Mouse (Mus musculus) CH12.LX (cell line): Measurements from ENCODE around the gene Fhl3. TPM values are rescaled to one million over a fixed set of nuclear protein-coding genes. Genes with fewer than 3 reads are reported as not detected.

ENCODE experiments used
- DNase-seq: peaks from one replicate; pipeline ENCODE4 v3.0.0-alpha.2; 2013; ENCODE audit errors: extremely low read depth
- H3K27ac ChIP-seq: 2 replicates; pipeline ENCODE4 v1.5.1; 2012; ENCODE audit warnings: low read depth, mild to moderate bottlenecking, control low read depth, moderate library complexity; ENCODE audit not compliant: insufficient read depth
- H3K27me3 ChIP-seq: replicated peaks from 2 replicates; pipeline ENCODE3; 2012; ENCODE audit warnings: inconsistent platforms
- H3K36me3 ChIP-seq, 2 experiments: replicated peaks in 1 of 2; 2 replicates each; pipeline versions ENCODE3 to v1.6.1; 2012; ENCODE audit warnings: inconsistent platforms in 1 of 2, low read length in 1 of 2, mild to moderate bottlenecking in 1 of 2, mixed read lengths in 1 of 2, moderate library complexity in 1 of 2; ENCODE audit not compliant: control insufficient read depth in 1 of 2, insufficient read depth in 1 of 2
- H3K4me1 ChIP-seq, 2 experiments: 2 replicates each; pipeline ENCODE4 v1.6.1; 2012; ENCODE audit warnings: inconsistent platforms in 1 of 2, moderate library complexity in 1 of 2; ENCODE audit not compliant: insufficient read depth in 2 of 2, control insufficient read depth in 1 of 2
- H3K4me2 ChIP-seq: 2 replicates; pipeline ENCODE4 v1.6.1; 2012; ENCODE audit warnings: low read depth, mild to moderate bottlenecking, control low read depth; ENCODE audit not compliant: poor library complexity, insufficient read depth, severe bottlenecking
- H3K4me3 ChIP-seq, 3 experiments: fragments of 150-350 bp in 1 of 3; sonication (generic) in 1 of 3; replicated peaks in 1 of 3; 2 replicates each; pipeline versions ENCODE3 to v1.5.1; 2011 to 2012; ENCODE audit warnings: low read depth in 2 of 3, low read length in 2 of 3, mild to moderate bottlenecking in 2 of 3, moderate library complexity in 2 of 3, control low read depth in 1 of 3, improper control_type of control experiment in 1 of 3, inconsistent platforms in 1 of 3, mixed read lengths in 1 of 3; ENCODE audit not compliant: poor library complexity in 1 of 3
- H3K79me2 ChIP-seq: replicated peaks from 2 replicates; pipeline ENCODE4 v1.6.1; 2012; ENCODE audit warnings: mild to moderate bottlenecking, moderate library complexity; ENCODE audit not compliant: control insufficient read depth, poor library complexity, insufficient read depth, severe bottlenecking; ENCODE audit errors: extremely low read depth
- H3K9ac ChIP-seq: 2 replicates; pipeline ENCODE4 v1.6.1; 2012; ENCODE audit warnings: low read depth, mild to moderate bottlenecking, control low read depth, moderate library complexity; ENCODE audit not compliant: insufficient read depth
- H3K9me3 ChIP-seq: replicated peaks from 2 replicates; pipeline ENCODE3; 2012; ENCODE audit warnings: low read length, inconsistent platforms, mixed read lengths
- CHD1 ChIP-seq: IDR thresholded peaks from 2 replicates; pipeline ENCODE4 v1.6.1; 2012; ENCODE audit warnings: low read depth, low read length, improper control_type of control experiment, inconsistent platforms
- CHD2 ChIP-seq: IDR thresholded peaks from 2 replicates; pipeline ENCODE4 v1.6.1; 2011; ENCODE audit warnings: low read length, improper control_type of control experiment
- CTCF ChIP-seq, 2 experiments: IDR thresholded peaks in 1 of 2; conservative IDR thresholded peaks in 1 of 2; 2 replicates each; pipeline ENCODE4 v1.5.1; 2011 to 2012; ENCODE audit warnings: low read depth in 2 of 2, low read length in 2 of 2, improper control_type of control experiment in 1 of 2, inconsistent platforms in 1 of 2, mild to moderate bottlenecking in 1 of 2, moderate library complexity in 1 of 2
- ETS1 ChIP-seq: conservative IDR thresholded peaks from 2 replicates; pipeline ENCODE4 v1.6.1; 2012; ENCODE audit warnings: low read depth, mild to moderate bottlenecking, inconsistent platforms, low read length, improper control_type of control experiment, moderate library complexity
- HCFC1 ChIP-seq: IDR thresholded peaks from 2 replicates; pipeline ENCODE4 v1.6.1; 2012; ENCODE audit warnings: low read depth, mild to moderate bottlenecking, inconsistent platforms, low read length, improper control_type of control experiment
- IRF4 ChIP-seq: IDR thresholded peaks from 2 replicates; pipeline ENCODE4 v1.6.1; 2014; ENCODE audit warnings: low read depth, mild to moderate bottlenecking, inconsistent platforms, low read length, improper control_type of control experiment
- JUND ChIP-seq: conservative IDR thresholded peaks from 2 replicates; pipeline ENCODE4 v1.6.1; 2011; ENCODE audit warnings: low read depth, low read length, improper control_type of control experiment
- KAT2A ChIP-seq: IDR thresholded peaks from 2 replicates; pipeline ENCODE4 v1.6.1; 2012; ENCODE audit warnings: low read length, improper control_type of control experiment, inconsistent platforms; ENCODE audit not compliant: insufficient replicate concordance
- MAZ ChIP-seq: IDR thresholded peaks from 2 replicates; pipeline ENCODE4 v1.6.1; 2012; ENCODE audit warnings: low read depth, mild to moderate bottlenecking, inconsistent platforms, low read length, improper control_type of control experiment, moderate library complexity
- MXI1 ChIP-seq: IDR thresholded peaks from 2 replicates; pipeline ENCODE4 v1.6.1; 2011; ENCODE audit warnings: mild to moderate bottlenecking, low read depth, low read length, improper control_type of control experiment
- NELFE ChIP-seq: IDR thresholded peaks from 2 replicates; pipeline ENCODE4 v1.6.1; 2011; ENCODE audit warnings: low read depth, low read length, improper control_type of control experiment
- POLR2A ChIP-seq: IDR thresholded peaks from 2 replicates; pipeline ENCODE4 v1.6.1; 2011; ENCODE audit warnings: low read depth, mild to moderate bottlenecking, improper control_type of control experiment, low read length
- POLR2AphosphoS2 ChIP-seq: IDR thresholded peaks from 2 replicates; pipeline ENCODE4 v1.6.1; 2011; ENCODE audit warnings: low read depth, low read length, improper control_type of control experiment
- RAD21 ChIP-seq: IDR thresholded peaks from 2 replicates; pipeline ENCODE4 v1.6.1; 2011; ENCODE audit warnings: low read depth, mild to moderate bottlenecking, low read length, improper control_type of control experiment, moderate library complexity
- RCOR1 ChIP-seq: conservative IDR thresholded peaks from 2 replicates; pipeline ENCODE4 v1.6.1; 2012; ENCODE audit warnings: low read depth, mild to moderate bottlenecking, inconsistent platforms, low read length, improper control_type of control experiment
- SIN3A ChIP-seq: IDR thresholded peaks from 2 replicates; pipeline ENCODE4 v1.6.1; 2012; ENCODE audit warnings: low read length, improper control_type of control experiment, inconsistent platforms
- SMC3 ChIP-seq: IDR thresholded peaks from 2 replicates; pipeline ENCODE4 v1.6.1; 2011; ENCODE audit warnings: low read depth, low read length, improper control_type of control experiment
- TCF12 ChIP-seq: IDR thresholded peaks from 2 replicates; pipeline ENCODE4 v1.6.1; 2014; ENCODE audit warnings: low read depth, mild to moderate bottlenecking, inconsistent platforms, low read length, improper control_type of control experiment
- UBTF ChIP-seq: IDR thresholded peaks from 2 replicates; pipeline ENCODE4 v1.6.1; 2012; ENCODE audit warnings: low read depth, mild to moderate bottlenecking, inconsistent platforms, low read length, improper control_type of control experiment, moderate library complexity
- USF1 ChIP-seq: IDR thresholded peaks from 2 replicates; pipeline ENCODE4 v1.6.1; 2014; ENCODE audit warnings: low read depth, mild to moderate bottlenecking, inconsistent platforms, low read length, improper control_type of control experiment
- USF2 ChIP-seq: conservative IDR thresholded peaks from 2 replicates; pipeline ENCODE4 v1.6.1; 2011; ENCODE audit warnings: low read depth, low read length, improper control_type of control experiment
- ZC3H11A ChIP-seq: IDR thresholded peaks from 2 replicates; pipeline ENCODE4 v1.6.1; 2012; ENCODE audit warnings: low read depth, mild to moderate bottlenecking, inconsistent platforms, low read length, improper control_type of control experiment
- ZKSCAN1 ChIP-seq: IDR thresholded peaks from 2 replicates; pipeline ENCODE4 v1.6.1; 2012; ENCODE audit warnings: low read depth, inconsistent platforms, low read length, improper control_type of control experiment, borderline replicate concordance
- ZMIZ1 ChIP-seq: IDR thresholded peaks from 2 replicates; pipeline ENCODE4 v1.6.1; 2012; ENCODE audit warnings: low read depth, mild to moderate bottlenecking, inconsistent platforms, low read length, improper control_type of control experiment
- ZNF384 ChIP-seq: IDR thresholded peaks from 2 replicates; pipeline ENCODE4 v1.6.1; 2012; ENCODE audit warnings: low read depth, low read length, improper control_type of control experiment, inconsistent platforms
- dilution Hi-C: fragments of 300-500 bp; cut with MboI; formaldehyde crosslinking; loops from 2 replicates; pipeline ENCODE4 v1.14.3; 2020; ENCODE audit warnings: low sequenced_read_pairs; ENCODE audit not compliant: extremely low pct_unique_long_range_greater_than_20kb, extremely low pct_ligation_motif_present
- in situ Hi-C: fragments of 300-500 bp; cut with MboI; formaldehyde crosslinking; loops from 3 replicates; pipeline ENCODE4 v1.14.3; 2019; ENCODE audit warnings: low sequenced_read_pairs, low pct_ligation_motif_present, low pct_unique_long_range_greater_than_20kb, mixed read lengths
- polyA plus RNA-seq: library from polyadenylated mRNA; unstranded; fragments of >175 nt; gene quantifications from 2 replicates; pipeline ENCODE4 v1.2.1, GENCODE M21; 2012; ENCODE audit warnings: low read depth; ENCODE audit not compliant: insufficient read length
- total RNA-seq, 2 experiments: library from RNA; depleted of rRNA; stranded (reverse); fragments of 300-350 nt in 1 of 2; fragments of >200 nt in 1 of 2; gene quantifications; 2 replicates each; pipeline ENCODE4 v1.2.3; 2012 to 2014

The Fhl3 gene
- total and polyA plus RNA-seq, 3 experiments, result 4.1 to 20.8 (median 10.8) TPM

- TF ChIP-seq POLR2A, result peak; percentile 60
- peak; percentile 69 for TF ChIP-seq MXI1
- TF ChIP-seq ZMIZ1, result no peak; the same call in 1 of the 2 replicates
- peak; percentile 71; the same call in 1 of the 2 replicates for TF ChIP-seq POLR2AphosphoS2
- TF ChIP-seq MAZ, result peak; percentile 22; the same call in 1 of the 2 replicates
- no peak for TF ChIP-seq RCOR1
- TF ChIP-seq CHD1, result no peak
- TF ChIP-seq HCFC1, result peak; percentile 52
- TF ChIP-seq RAD21, result no peak
- peak; percentile 95 for TF ChIP-seq CHD2
- TF ChIP-seq JUND, result no peak
- peak; percentile 38; the same call in 1 of the 2 replicates for TF ChIP-seq NELFE
Measured at GRCm38 (mm10) chr4:124751300-124752250, 51.1 kb downstream of the Fhl3 start (continued).

- Histone ChIP-seq H3K4me1 (peaks cover 19 to 57% of the 10 kb centered on the region in 2 experiments), H3K27ac (peak overlapping the region; percentile 2; the same call in 1 of the 2 replicates), H3K4me3 (peak overlapping the region; percentile 71 to 83 (median 73)), H3K36me3 (peaks cover 23 to 58% of the 10 kb centered on the region in 2 experiments), H3K27me3 (no peaks in the 10 kb centered on the region), H3K4me2 (peak overlapping the region; percentile 76), H3K79me2 (peaks cover 47% of the 10 kb centered on the region), H3K9me3 (no peaks in the 10 kb centered on the region), H3K9ac (peak overlapping the region; percentile 64)
- peak; percentile 38 for DNase-seq
- no peak for TF ChIP-seq ZKSCAN1
- peak; percentile 95 for TF ChIP-seq ZNF384
- peak in 1 of 2 experiments; percentile 16; a peak in 1 of 4 replicates for TF ChIP-seq CTCF (conservative IDR thresholded peaks at IDR 0.05 in 1 of 2, IDR thresholded peaks at IDR 0.05 in 1 of 2; ENCODE audit: low read depth in 2 of 2, low read length in 2 of 2)
- TF ChIP-seq ETS1, result no peak
- TF ChIP-seq RAD21, result peak; percentile 25
- no peak for TF ChIP-seq UBTF
- TF ChIP-seq ZC3H11A, result no peak
- no peak for TF ChIP-seq KAT2A
- TF ChIP-seq USF1, result no peak
- TF ChIP-seq USF2, result no peak
- TF ChIP-seq SMC3, result no peak
- peak; percentile 56 for TF ChIP-seq SIN3A
- TF ChIP-seq IRF4, result no peak
- no peak for TF ChIP-seq TCF12
- no peak for TF ChIP-seq ZMIZ1
- no peak for TF ChIP-seq CHD1
- in situ Hi-C loops, result loop anchor here (25.0 kb wide), 1 partner anchor 310 kb away; the partner anchor contains the start of genes Dnali1 and Snip1
- dilution Hi-C loops, result no loop called here
Measured at GRCm38 (mm10) chr4:124752281-124753199, 52.0 kb downstream of the Fhl3 start.
